Mouse (Mus musculus) heart, postnatal 0 days (tissue): ENCODE measurements at regions not wholly inside any gene's neighbourhood (a gene's known extent, or its start where the extent isn't known, plus 50 kb on each side); places are given as distances from the start of the nearest gene placed in this dataset.
"Not testable (repeated sequence)": the region's sequence is repeated elsewhere in the genome, so short reads cannot be mapped to it uniquely, and the experiment has no call there.

Experiments used
- ATAC-seq: fragments of 200-750 bp; cut with Nextera tagmentation; 2 replicates; pipeline ENCODE4 v1.8.0; 2017; ENCODE audit warnings: low read depth, moderate number of reproducible peaks, moderate library complexity; ENCODE audit not compliant: insufficient read depth
- DNase-seq: peaks from one replicate; pipeline ENCODE4 v3.0.0-alpha.2; 2016; ENCODE audit warnings: low spot score
- H3K27ac ChIP-seq: fragments of 300-500 bp; sonication (generic); 2 replicates; pipeline ENCODE4 v1.5.1; 2014; ENCODE audit warnings: low read depth, mild to moderate bottlenecking
- H3K27me3 ChIP-seq: fragments of 300-500 bp; sonication (generic); 2 replicates; pipeline ENCODE4 v1.6.1; 2014; ENCODE audit warnings: low read length, mixed read lengths; ENCODE audit not compliant: control insufficient read depth, insufficient read depth
- H3K36me3 ChIP-seq: fragments of 300-500 bp; sonication (generic); replicated peaks from 2 replicates; pipeline ENCODE4 v1.6.1; 2014; ENCODE audit warnings: low read length, mixed read lengths; ENCODE audit not compliant: control insufficient read depth, insufficient read depth
- H3K4me1 ChIP-seq: fragments of 300-500 bp; sonication (generic); 2 replicates; pipeline ENCODE4 v1.6.1; 2014; ENCODE audit warnings: antibody characterized with exemption; ENCODE audit not compliant: control insufficient read depth, insufficient read depth
- H3K4me2 ChIP-seq: fragments of 300-500 bp; sonication (generic); 2 replicates; pipeline ENCODE4 v1.6.1; 2014; ENCODE audit warnings: low read depth, mild to moderate bottlenecking, low read length, moderate library complexity
- H3K4me3 ChIP-seq: fragments of 300-500 bp; sonication (generic); 2 replicates; pipeline ENCODE4 v1.5.1; 2014; ENCODE audit warnings: low read depth, low read length
- H3K9ac ChIP-seq: fragments of 300-500 bp; sonication (generic); replicated peaks from 2 replicates; pipeline ENCODE4 v1.6.1; 2014; ENCODE audit warnings: low read depth, low read length, mixed read lengths
- H3K9me3 ChIP-seq: fragments of 300-500 bp; sonication (generic); replicated peaks from 2 replicates; pipeline ENCODE4 v1.6.1; 2016; ENCODE audit warnings: low read length; ENCODE audit not compliant: control insufficient read depth
- CTCF ChIP-seq: IDR thresholded peaks from 2 replicates; pipeline ENCODE4 v1.5.1; 2016; ENCODE audit warnings: antibody characterized with exemption, control low read depth, low read depth
- EP300 ChIP-seq: IDR thresholded peaks from 2 replicates; pipeline ENCODE4 v1.6.1; 2016; ENCODE audit warnings: antibody characterized with exemption, low read depth
- WGBS: fragments of 180-500 bp; shearing (Covaris S2); extraction: QIAGEN DNeasy Blood & Tissue Kit; methylation state at CpG from one replicate; pipeline ENCODE4 v1.1.7; 2014; 5-methylcytosine and 5-hydroxymethylcytosine counted together

GRCm38 (mm10) chr3:34749989-34750388 is 99.8 kb downstream of the Sox2 start:
- TF ChIP-seq EP300 (no peak), CTCF (no peak)
- ATAC-seq (no peak), DNase-seq (no peak)
- Histone ChIP-seq H3K27ac (no peak overlapping the region), H3K36me3 (no peaks in the 10 kb centered on the region), H3K4me2 (no peak overlapping the region), H3K9ac (no peak overlapping the region), H3K27me3 (no peaks in the 10 kb centered on the region), H3K9me3 (no peaks in the 10 kb centered on the region), H3K4me1 (no peaks in the 10 kb centered on the region), H3K4me3 (no peak overlapping the region)
- 77% methylated on average over 7 of the region's 7 CpGs for WGBS

- Histone ChIP-seq H3K4me2 (no peak overlapping the region), H3K36me3 (no peaks in the 10 kb centered on the region), H3K4me1 (no peaks in the 10 kb centered on the region), H3K27ac (no peak overlapping the region), H3K27me3 (no peaks in the 10 kb centered on the region), H3K4me3 (no peak overlapping the region), H3K9ac (no peak overlapping the region), H3K9me3 (no peaks in the 10 kb centered on the region)
- WGBS = 71% methylated on average over 5 of the region's 5 CpGs
- ATAC-seq = no peak
- DNase-seq = no peak
- TF ChIP-seq CTCF (no peak), EP300 (no peak)
Measured at GRCm38 (mm10) chr3:34751551-34751950, 101.3 kb downstream of the Sox2 start.

GRCm38 (mm10) chr3:34753557-34753956 is 103.4 kb downstream of the Sox2 start:
- no peak for TF ChIP-seq CTCF
- no peak for TF ChIP-seq EP300
- Histone ChIP-seq H3K4me3 (no peak overlapping the region), H3K9ac (no peak overlapping the region), H3K27me3 (no peaks in the 10 kb centered on the region), H3K4me1 (no peaks in the 10 kb centered on the region), H3K4me2 (no peak overlapping the region), H3K9me3 (no peaks in the 10 kb centered on the region), H3K27ac (no peak overlapping the region), H3K36me3 (no peaks in the 10 kb centered on the region)
- DNase-seq = no peak
- 42% methylated on average over 8 of the region's 8 CpGs for WGBS
- ATAC-seq = no peak

GRCm38 (mm10) chr3:34754781-34755180 is 104.6 kb downstream of the Sox2 start:
- H3K9me3 ChIP-seq = no peaks in the 10 kb centered on the region
- H3K27me3 ChIP-seq = no peaks in the 10 kb centered on the region
- no peak for TF ChIP-seq CTCF
- no peak for TF ChIP-seq EP300
- no peak overlapping the region for H3K4me3 ChIP-seq
- H3K9ac ChIP-seq = no peak overlapping the region
- no peak overlapping the region for H3K4me2 ChIP-seq
- DNase-seq = no peak
- 91% methylated on average over 6 of the region's 6 CpGs for WGBS
- no peaks in the 10 kb centered on the region for H3K36me3 ChIP-seq
- H3K4me1 ChIP-seq = no peaks in the 10 kb centered on the region
- no peak overlapping the region for H3K27ac ChIP-seq
- ATAC-seq = no peak

GRCm38 (mm10) chr3:34755282-34755681 is 105.1 kb downstream of the Sox2 start:
- not testable (repeated sequence) for H3K36me3 ChIP-seq, H3K4me2 ChIP-seq, H3K9ac ChIP-seq, H3K4me3 ChIP-seq, H3K27ac ChIP-seq, DNase-seq, H3K4me1 ChIP-seq, ATAC-seq, H3K9me3 ChIP-seq, H3K27me3 ChIP-seq
- 84% methylated on average over 5 of the region's 5 CpGs for WGBS

- WGBS = 46% methylated on average over 7 of the region's 7 CpGs
- no peak overlapping the region for H3K4me3 ChIP-seq
- TF ChIP-seq EP300 (no peak), CTCF (no peak)
- H3K9ac ChIP-seq = no peak overlapping the region
- H3K4me1 ChIP-seq = no peaks in the 10 kb centered on the region
- DNase-seq = no peak
- ATAC-seq = no peak
- no peaks in the 10 kb centered on the region for H3K36me3 ChIP-seq
- no peaks in the 10 kb centered on the region for H3K9me3 ChIP-seq
- H3K27me3 ChIP-seq = no peaks in the 10 kb centered on the region
- no peak overlapping the region for H3K27ac ChIP-seq
- no peak overlapping the region for H3K4me2 ChIP-seq
Measured at GRCm38 (mm10) chr3:34756632-34757031, 106.4 kb downstream of the Sox2 start.
